Mouse (Mus musculus) myocyte (in vitro differentiated cells): ENCODE measurements around the gene Zfp617. TPM values are rescaled to one million over a fixed set of nuclear protein-coding genes. Genes with fewer than 3 reads are reported as not detected.

Experiments used
- H3K27me3 ChIP-seq: one replicate; pipeline ENCODE4 v1.6.1; 2011; ENCODE audit not compliant: control insufficient read depth, insufficient read depth, insufficient read length
- H3K36me3 ChIP-seq: one replicate; pipeline ENCODE4 v1.6.1; 2011; ENCODE audit not compliant: control insufficient read depth, insufficient read depth
- H3K4me2 ChIP-seq: one replicate; pipeline ENCODE4 v1.6.1; 2011; ENCODE audit warnings: low read depth, control low read depth
- H3K4me3 ChIP-seq: one replicate; pipeline ENCODE4 v1.5.1; 2011; ENCODE audit warnings: mild to moderate bottlenecking, control low read depth, moderate library complexity
- H3K79me2 ChIP-seq: one replicate; pipeline ENCODE4 v1.6.1; 2011; ENCODE audit not compliant: control insufficient read depth, insufficient read depth
- H3ac ChIP-seq: one replicate; pipeline ENCODE4 v1.6.1; 2011; ENCODE audit not compliant: control insufficient read depth, insufficient read length
- CEBPB ChIP-seq: IDR thresholded peaks from 2 replicates; pipeline ENCODE4 v1.6.1; 2011; ENCODE audit warnings: mild to moderate bottlenecking, moderate library complexity; ENCODE audit not compliant: poor library complexity, insufficient read depth, severe bottlenecking
- E2F4 ChIP-seq: IDR thresholded peaks from one replicate; pipeline ENCODE4 v1.6.1; 2011; ENCODE audit warnings: mild to moderate bottlenecking, control low read depth, moderate library complexity; ENCODE audit not compliant: insufficient read depth
- MAX ChIP-seq: IDR thresholded peaks from one replicate; pipeline ENCODE4 v1.6.1; 2011; ENCODE audit warnings: low read depth, mild to moderate bottlenecking, control low read depth
- MYOD1 ChIP-seq, 3 experiments: IDR thresholded peaks; one replicate each; pipeline ENCODE4 v1.6.1; 2011; ENCODE audit warnings: control low read depth in 2 of 3, low read depth in 2 of 3, mild to moderate bottlenecking in 2 of 3, moderate library complexity in 1 of 3; ENCODE audit not compliant: insufficient read length in 2 of 3, control insufficient read depth in 1 of 3
- MYOG ChIP-seq, 3 experiments: IDR thresholded peaks; one replicate each; pipeline ENCODE4 v1.6.1; 2011; ENCODE audit warnings: control low read depth in 2 of 3, low read depth in 2 of 3, mild to moderate bottlenecking in 2 of 3; ENCODE audit not compliant: insufficient read length in 2 of 3, control insufficient read depth in 1 of 3, insufficient read depth in 1 of 3
- POLR2A ChIP-seq: IDR thresholded peaks from one replicate; pipeline ENCODE4 v1.6.1; 2011; ENCODE audit warnings: low read depth, mild to moderate bottlenecking, control low read depth, moderate library complexity; ENCODE audit not compliant: insufficient read length
- POLR2AphosphoS2 ChIP-seq: IDR thresholded peaks from one replicate; pipeline ENCODE4 v1.6.1; 2011; ENCODE audit warnings: low read depth, control low read depth; ENCODE audit not compliant: insufficient read length
- REST ChIP-seq: IDR thresholded peaks from one replicate; pipeline ENCODE4 v1.6.1; 2011; ENCODE audit warnings: mild to moderate bottlenecking, control low read depth, moderate library complexity; ENCODE audit not compliant: insufficient read depth, insufficient read length
- SRF ChIP-seq: IDR thresholded peaks from one replicate; pipeline ENCODE4 v1.6.1; 2011; ENCODE audit warnings: low read depth; ENCODE audit not compliant: control insufficient read depth, insufficient read length
- TCF12 ChIP-seq: IDR thresholded peaks from one replicate; pipeline ENCODE4 v1.6.1; 2011; ENCODE audit warnings: mild to moderate bottlenecking, control low read depth; ENCODE audit not compliant: poor library complexity, insufficient read depth, severe bottlenecking
- TCF3 ChIP-seq: IDR thresholded peaks from one replicate; pipeline ENCODE4 v1.6.1; 2011; ENCODE audit warnings: low read depth, control low read depth; ENCODE audit not compliant: insufficient read length
- USF1 ChIP-seq: IDR thresholded peaks from one replicate; pipeline ENCODE4 v1.6.1; 2011; ENCODE audit warnings: low read depth, mild to moderate bottlenecking, control low read depth, moderate library complexity
- polyA plus RNA-seq: library from polyadenylated mRNA; unstranded; fragments of >200 nt; fragmentation: generic; extraction: Trizol; gene quantifications from one replicate; pipeline ENCODE4 v1.2.1, GENCODE M21; 2012; ENCODE audit warnings: missing spikeins

Gene Zfp617
- polyA plus RNA-seq, 1 experiment: 6.2 TPM

GRCm38 (mm10) chr8:71966411-71966810, 58.0 kb downstream of the Zfp617 start:
- Histone ChIP-seq H3K27me3 (no peaks in the 10 kb centered on the region), H3K4me2 (no peak overlapping the region), H3K4me3 (no peak overlapping the region), H3K36me3 (peaks cover 29% of the 10 kb centered on the region), H3ac (no peak overlapping the region), H3K79me2 (peaks cover 10% of the 10 kb centered on the region)
- TF ChIP-seq REST (no peak), E2F4 (no peak), POLR2AphosphoS2 (no peak), TCF3 (no peak), MAX (no peak), USF1 (no peak), TCF12 (no peak), MYOD1 (IDR thresholded peaks at IDR 0.05; ENCODE audit: control insufficient read depth in 1 of 3, insufficient read length in 2 of 3, low read depth in 2 of 3) (no peak), POLR2A (no peak), SRF (no peak)

GRCm38 (mm10) chr8:71967261-71967660, 58.8 kb downstream of the Zfp617 start:
- Histone ChIP-seq H3K36me3 (peaks cover 29% of the 10 kb centered on the region), H3ac (no peak overlapping the region), H3K4me3 (no peak overlapping the region), H3K4me2 (no peak overlapping the region), H3K79me2 (peaks cover 7% of the 10 kb centered on the region), H3K27me3 (no peaks in the 10 kb centered on the region)
- TF ChIP-seq POLR2A (no peak), MYOD1 (IDR thresholded peaks at IDR 0.05; ENCODE audit: control insufficient read depth in 1 of 3, insufficient read length in 2 of 3, low read depth in 2 of 3) (no peak), E2F4 (no peak), MAX (no peak), USF1 (no peak), POLR2AphosphoS2 (no peak), MYOG (IDR thresholded peaks at IDR 0.05; ENCODE audit: control insufficient read depth in 1 of 3, insufficient read depth in 1 of 3, insufficient read length in 2 of 3, low read depth in 2 of 3) (no peak), SRF (no peak), CEBPB (no peak), TCF3 (no peak), REST (no peak), TCF12 (no peak)

- Histone ChIP-seq H3K4me2 (no peak overlapping the region), H3ac (no peak overlapping the region), H3K79me2 (no peaks in the 10 kb centered on the region), H3K4me3 (no peak overlapping the region), H3K36me3 (peaks cover 29% of the 10 kb centered on the region), H3K27me3 (no peaks in the 10 kb centered on the region)
- TF ChIP-seq POLR2AphosphoS2 (no peak), MYOG (IDR thresholded peaks at IDR 0.05; ENCODE audit: control insufficient read depth in 1 of 3, insufficient read depth in 1 of 3, insufficient read length in 2 of 3, low read depth in 2 of 3) (no peak), USF1 (no peak), POLR2A (no peak), MAX (no peak), E2F4 (no peak), REST (no peak), TCF12 (no peak), TCF3 (no peak), CEBPB (no peak), MYOD1 (IDR thresholded peaks at IDR 0.05; ENCODE audit: control insufficient read depth in 1 of 3, insufficient read length in 2 of 3, low read depth in 2 of 3) (no peak), SRF (no peak)
Measured at GRCm38 (mm10) chr8:71968100-71968499, 59.7 kb downstream of the Zfp617 start.

- H3K79me2 ChIP-seq: no peaks in the 10 kb centered on the region
- H3K4me3 ChIP-seq: no peak overlapping the region
- H3K36me3 ChIP-seq: peaks cover 29% of the 10 kb centered on the region
- TF ChIP-seq SRF (no peak), CEBPB (0 out of 2 replicates have a peak, but pooled peaks have one; percentile 6), MYOD1 (IDR thresholded peaks at IDR 0.05; ENCODE audit: control insufficient read depth in 1 of 3, insufficient read length in 2 of 3, low read depth in 2 of 3) (no peak), E2F4 (no peak), POLR2AphosphoS2 (no peak)
- H3ac ChIP-seq: no peak overlapping the region
- no peak overlapping the region for H3K4me2 ChIP-seq
- H3K27me3 ChIP-seq: no peaks in the 10 kb centered on the region
Measured at GRCm38 (mm10) chr8:71968636-71969035, 60.2 kb downstream of the Zfp617 start.

GRCm38 (mm10) chr8:71971945-71972344, 63.5 kb downstream of the Zfp617 start:
- H3K36me3 ChIP-seq: peaks cover 13% of the 10 kb centered on the region
- H3K27me3 ChIP-seq: no peaks in the 10 kb centered on the region
- TF ChIP-seq MAX (no peak), SRF (no peak), MYOG (IDR thresholded peaks at IDR 0.05; ENCODE audit: control insufficient read depth in 1 of 3, insufficient read depth in 1 of 3, insufficient read length in 2 of 3, low read depth in 2 of 3) (no peak), TCF12 (no peak), POLR2A (no peak), E2F4 (no peak)
- no peak overlapping the region for H3ac ChIP-seq
- no peak overlapping the region for H3K4me3 ChIP-seq
- no peaks in the 10 kb centered on the region for H3K79me2 ChIP-seq
- H3K4me2 ChIP-seq: no peak overlapping the region
